Mouse (Mus musculus) layer of hippocampus, adult 9-11 months (tissue): Measurements from ENCODE around the gene Mb.

Experiments used
- DNase-seq: peaks from one replicate; pipeline ENCODE4 v3.0.0; 2022

Gene Mb

GRCm38 (mm10) chr15:77022401-77022957 is 28.0 kb downstream of the Mb start:
- DNase-seq, result no peak

- DNase-seq, result no peak
Measured at GRCm38 (mm10) chr15:77021851-77022250, 28.6 kb downstream of the Mb start.

GRCm38 (mm10) chr15:77021056-77021455 is 29.4 kb downstream of the Mb start:
- no peak for DNase-seq

GRCm38 (mm10) chr15:77020136-77020535 is 30.3 kb downstream of the Mb start:
- DNase-seq, result no peak

GRCm38 (mm10) chr15:77019533-77019932 is 30.9 kb downstream of the Mb start:
- DNase-seq, result no peak

DNA sequence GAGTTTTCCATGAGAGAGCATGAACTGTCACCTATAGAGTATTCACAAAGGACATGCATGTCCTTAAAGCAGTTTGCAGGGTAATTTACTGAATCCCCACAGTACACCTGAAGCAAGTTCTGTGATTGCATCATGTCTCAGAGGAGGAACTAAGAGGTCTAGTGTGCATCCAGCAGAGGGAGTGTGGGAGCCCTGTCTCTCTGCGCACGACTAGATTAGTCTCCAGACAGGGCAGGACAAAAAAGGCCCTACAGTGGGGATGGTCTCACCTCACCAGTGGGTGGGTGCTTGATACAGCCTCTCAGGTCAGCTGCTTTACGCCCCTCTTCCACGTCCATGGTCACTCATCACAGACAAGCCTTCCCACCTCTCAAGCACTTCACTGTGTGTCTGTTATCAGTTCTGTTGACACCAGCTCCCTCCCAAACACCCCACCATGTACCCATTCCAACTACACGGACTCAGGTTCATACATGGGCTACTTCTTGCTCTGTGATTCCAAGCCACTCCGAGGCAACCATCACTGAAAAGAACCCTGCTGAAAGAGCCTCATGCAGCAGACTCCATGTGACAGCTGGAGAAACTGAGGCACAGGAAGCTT is 31.6 kb downstream of the Mb start:
- no peak for DNase-seq

- no peak for DNase-seq
Measured at GRCm38 (mm10) chr15:77017897-77018296, 32.6 kb downstream of the Mb start.

DNA sequence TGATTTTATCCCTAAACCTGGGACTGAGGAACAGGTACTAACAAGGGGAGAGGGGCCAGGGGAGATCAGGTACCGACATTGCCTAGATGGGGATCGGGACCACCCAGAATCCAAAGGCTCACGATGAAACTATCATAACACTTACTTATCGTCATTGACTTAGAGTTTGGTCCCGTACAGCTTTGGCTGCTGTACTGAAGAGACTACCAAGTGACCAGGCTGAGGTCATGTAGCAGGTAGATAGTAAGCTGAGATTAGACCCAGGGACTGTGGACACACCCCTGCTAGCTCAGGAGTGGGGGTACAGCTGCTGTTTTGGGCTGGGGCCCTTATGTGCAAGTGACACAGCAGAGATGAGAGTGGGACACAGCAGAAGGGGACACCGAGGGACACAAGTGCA is 34.0 kb downstream of the Mb start:
- no peak for DNase-seq

DNA sequence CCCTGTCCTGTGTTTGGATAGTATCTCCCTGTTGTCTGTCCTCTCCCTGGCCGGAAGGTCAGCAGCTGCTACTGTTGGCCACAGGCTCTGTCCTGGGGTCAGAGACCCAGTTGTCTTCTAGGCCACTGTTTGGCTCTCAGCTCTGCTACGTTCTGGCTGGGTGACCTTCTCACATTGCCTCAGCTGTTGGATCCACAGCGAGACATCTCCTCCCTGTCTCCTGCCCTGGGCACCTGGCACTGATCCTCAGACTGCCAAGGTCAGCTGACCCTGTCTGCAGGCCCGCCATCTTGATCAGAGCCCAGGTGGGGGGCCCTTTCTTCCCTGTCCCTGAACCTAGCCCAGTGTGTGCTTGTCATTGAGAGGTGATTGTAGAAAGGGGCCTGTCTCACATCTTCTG is 35.5 kb downstream of the Mb start:
- DNase-seq, result no peak

DNA sequence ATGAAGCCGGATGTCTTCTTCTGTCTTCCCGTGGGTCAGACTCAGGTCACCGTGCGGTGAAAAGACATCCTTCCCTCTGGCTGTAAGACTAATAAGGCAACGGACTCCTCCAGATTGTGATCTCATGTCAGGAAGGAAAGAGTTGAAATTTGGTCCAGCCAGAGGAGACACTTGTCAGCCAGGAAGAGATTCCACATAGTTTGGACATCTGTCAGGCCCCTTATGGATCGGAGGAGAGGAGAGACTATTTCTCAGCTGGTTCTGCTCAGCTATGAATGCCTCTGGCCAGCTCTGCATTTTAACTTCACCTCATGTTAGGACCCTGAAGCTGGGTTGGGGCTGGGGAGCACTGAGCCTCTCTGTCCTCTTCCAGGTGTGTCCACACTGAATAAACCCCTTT is 36.0 kb downstream of the Mb start:
- DNase-seq, result no peak

DNA sequence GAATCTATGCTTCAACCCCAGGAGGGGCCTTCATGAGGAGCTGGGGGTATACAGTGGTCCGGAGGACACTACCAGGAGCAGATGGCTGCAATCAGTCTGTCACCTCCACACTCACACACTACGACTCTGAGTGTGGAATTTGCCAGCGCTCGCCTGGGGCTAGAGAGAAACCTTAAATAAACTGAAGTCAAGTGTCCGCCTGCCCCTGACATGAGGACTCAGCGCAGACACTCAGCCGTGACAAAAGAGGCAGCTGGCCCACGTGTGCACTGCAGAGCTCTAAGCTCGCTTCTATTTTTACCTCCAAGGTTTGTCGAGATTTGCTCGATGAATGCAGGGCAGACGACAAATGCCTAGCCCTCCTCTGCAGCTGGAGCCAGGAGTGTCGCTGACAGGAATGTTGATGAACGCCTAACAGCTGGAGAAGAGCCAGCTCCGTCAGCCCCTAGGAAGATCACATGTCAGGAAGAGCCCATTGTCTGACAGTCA is 36.7 kb downstream of the Mb start:
- no peak for DNase-seq

- DNase-seq, result no peak
Measured at GRCm38 (mm10) chr15:77008851-77009250, 41.6 kb downstream of the Mb start.

GRCm38 (mm10) chr15:77003868-77004215 is 46.6 kb downstream of the Mb start:
- peak; percentile 20 for DNase-seq

DNA sequence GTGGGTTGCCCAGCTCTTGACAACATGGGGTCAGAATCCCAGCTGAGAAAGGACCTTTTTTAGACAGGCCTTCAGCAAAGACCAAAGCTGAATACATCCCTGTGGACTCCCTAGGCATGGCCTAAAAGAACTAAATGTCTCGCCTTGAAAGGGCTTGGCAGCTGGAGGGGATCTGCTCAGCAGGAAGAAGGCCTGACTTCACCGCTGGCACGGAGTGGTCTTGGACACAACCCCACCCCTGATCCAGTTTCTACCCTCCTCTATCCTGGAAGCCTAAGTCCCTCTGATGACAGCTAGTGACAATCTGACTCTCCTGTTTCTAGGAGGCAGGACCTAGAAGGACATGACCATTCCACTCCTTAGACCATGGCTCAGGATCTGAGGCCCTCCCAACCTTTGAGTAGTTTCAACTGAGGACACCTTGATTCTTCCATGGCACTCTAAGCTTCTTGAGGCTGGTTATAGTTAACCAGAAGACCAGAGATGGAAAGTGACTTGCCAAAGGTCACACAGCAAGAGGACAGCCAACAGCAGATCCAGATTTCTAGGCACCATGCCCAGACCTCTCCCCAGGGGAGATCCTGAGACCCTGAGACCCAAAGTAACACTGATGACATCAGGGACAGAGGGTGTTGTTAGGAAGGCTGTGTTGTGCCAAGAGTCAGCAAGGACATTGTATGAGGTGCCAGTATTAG is 47.1 kb downstream of the Mb start:
- no peak for DNase-seq

DNA sequence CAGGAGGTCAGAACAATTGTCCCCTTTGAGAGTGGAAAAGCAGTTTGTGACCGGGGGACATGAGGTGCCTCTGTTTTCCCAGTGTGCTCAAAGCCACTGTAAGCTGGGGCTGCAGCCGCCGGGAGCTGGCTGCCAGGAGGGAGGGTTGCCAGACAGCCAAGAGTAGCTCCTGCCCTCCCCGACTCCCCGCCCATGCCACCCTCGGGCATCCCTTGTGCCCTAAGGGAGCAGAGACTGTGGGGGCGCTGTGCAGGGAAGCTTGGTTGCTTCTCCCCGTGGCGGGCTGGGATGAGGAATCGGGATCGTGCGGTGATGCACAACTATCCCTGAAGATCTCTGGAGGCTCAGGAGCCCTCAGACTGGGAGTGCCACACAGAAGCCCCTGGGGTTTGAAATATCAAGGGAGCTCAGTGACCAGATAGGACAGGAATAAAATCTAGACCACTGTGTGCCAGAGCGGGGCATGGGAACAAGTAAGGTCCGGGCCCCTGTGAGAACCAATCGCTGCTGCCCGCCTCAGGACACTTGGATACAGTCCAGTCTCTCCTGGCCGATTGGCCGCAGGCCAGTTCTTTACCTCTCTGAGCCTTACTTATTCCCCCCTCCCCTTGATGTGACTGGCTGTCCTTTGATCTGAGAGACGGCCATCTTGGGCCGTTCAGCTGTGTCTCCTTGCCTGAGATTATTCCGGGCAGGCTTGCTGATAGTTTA is 51.4 kb downstream of the Mb start:
- peak; percentile 38 for DNase-seq

GRCm38 (mm10) chr15:76998048-76998447 is 52.4 kb downstream of the Mb start:
- no peak for DNase-seq

- peak; percentile 51 for DNase-seq
Measured at GRCm38 (mm10) chr15:76994413-76994812, 56.1 kb downstream of the Mb start.

DNA sequence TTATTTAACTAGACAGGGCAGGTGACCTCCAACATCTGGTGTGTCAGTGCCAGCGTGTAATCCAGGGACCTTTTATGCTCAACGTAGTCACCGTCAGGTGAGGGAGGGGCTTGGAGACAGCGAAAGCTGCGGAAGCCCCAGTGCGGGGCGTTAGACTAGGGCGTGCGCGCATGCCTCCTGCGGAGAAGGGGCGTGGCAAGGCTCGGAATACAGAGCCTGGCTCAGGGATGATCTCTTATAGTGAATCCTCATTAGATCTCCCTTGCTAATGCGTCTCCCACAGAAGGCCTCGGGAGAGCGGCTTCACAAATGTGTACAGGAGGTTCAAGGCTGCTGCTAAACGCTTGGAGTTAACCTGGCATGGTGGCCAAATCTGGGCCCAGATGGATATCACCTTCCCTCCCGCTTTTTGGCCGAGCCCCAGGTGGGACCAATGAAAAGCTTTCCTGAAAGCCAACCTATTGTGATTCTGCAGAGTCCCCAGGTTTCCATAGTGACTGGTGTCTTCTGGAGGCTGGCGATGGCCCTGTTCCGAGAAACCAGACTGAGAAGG is 62.9 kb downstream of the Mb start:
- DNase-seq, result peak; percentile 46

GRCm38 (mm10) chr15:76987137-76987536 is 63.3 kb downstream of the Mb start:
- no peak for DNase-seq

- DNase-seq, result no peak
Measured at GRCm38 (mm10) chr15:76982745-76983144, 67.7 kb downstream of the Mb start.

GRCm38 (mm10) chr15:76979799-76980198 is 70.7 kb downstream of the Mb start:
- DNase-seq, result no peak

DNA sequence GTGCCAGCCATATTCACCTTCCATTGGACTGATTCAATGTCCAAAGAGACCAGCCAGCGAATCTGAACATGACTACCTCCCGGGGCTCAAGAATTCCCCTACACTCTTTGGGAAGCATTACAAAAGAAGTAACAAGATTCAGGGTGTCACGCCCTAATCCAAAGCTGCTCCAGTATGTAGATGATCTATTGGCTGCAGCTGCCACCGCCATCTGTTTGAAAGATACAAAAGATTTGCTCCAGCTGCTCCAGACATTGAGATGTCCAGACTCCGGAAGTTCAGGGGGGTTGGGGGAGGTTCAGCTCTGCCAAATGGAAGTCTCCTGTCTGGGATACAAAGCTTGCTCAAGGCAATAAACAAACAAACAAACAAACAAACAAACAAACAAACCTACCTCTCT is 73.9 kb downstream of the Mb start:
- DNase-seq, result no peak

DNA sequence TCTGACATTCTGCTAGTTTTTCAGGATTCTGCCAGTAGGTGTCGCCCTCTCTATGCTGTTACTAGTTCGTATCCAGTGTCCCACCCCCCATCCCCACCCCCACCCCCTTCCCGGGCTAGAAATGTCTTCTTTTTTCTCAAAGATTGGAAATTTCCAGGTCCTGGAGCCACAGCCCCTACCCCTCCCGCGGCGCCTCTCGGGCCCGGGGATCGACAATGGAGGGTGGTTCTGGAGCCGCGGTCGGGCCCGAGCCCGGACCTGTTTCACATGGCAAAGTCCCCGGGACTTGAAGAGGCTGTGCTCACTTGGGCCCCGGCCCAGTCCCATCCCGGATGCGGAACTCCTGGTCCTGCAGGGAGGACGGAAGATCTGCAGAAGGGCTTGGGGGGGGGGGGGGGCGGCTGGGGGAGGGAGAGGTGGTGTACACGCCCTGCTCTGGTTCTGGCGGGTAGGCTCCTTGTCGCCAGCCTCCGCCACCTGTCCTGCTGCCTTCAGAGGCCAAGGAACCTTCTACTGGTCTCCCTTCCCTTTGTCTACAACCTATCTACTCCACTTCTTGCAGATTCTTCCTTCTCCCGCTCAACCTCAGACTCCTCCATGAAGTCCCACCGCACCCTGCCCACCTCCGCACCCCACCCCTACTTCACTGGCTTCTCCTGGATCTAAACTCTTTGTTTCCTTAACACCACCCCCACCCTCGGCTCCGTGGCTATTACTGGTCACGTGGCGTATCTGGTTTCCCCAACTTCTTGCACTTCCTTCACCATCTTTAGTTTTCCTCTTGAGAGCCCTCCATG is 76.4 kb downstream of the Mb start:
- peak; percentile 80 for DNase-seq
